Mouse (Mus musculus) midbrain, embryonic 14.5 days (tissue): ENCODE data around the gene Sptb. TPM values are rescaled to one million over a fixed set of nuclear protein-coding genes. Genes with fewer than 3 reads are reported as not detected.
A peak's percentile ranks its signal among the peaks of the same experiment; 100 is the strongest.

Experiments
- ATAC-seq: fragments of 200-750 bp; cut with Nextera tagmentation; 2 replicates; pipeline ENCODE4 v1.8.0; 2017; ENCODE audit warnings: moderate number of reproducible peaks, moderate library complexity; ENCODE audit not compliant: low FRiP score, low TSS enrichment
- DNase-seq: peaks from one replicate; pipeline ENCODE4 v3.0.0-alpha.2; 2015
- H3K27ac ChIP-seq: fragments of 300-500 bp; sonication (generic); replicated peaks from 2 replicates; pipeline ENCODE4 v1.5.1; 2014; ENCODE audit warnings: mild to moderate bottlenecking, low read depth, low read length, moderate library complexity
- H3K27me3 ChIP-seq: fragments of 300-500 bp; sonication (generic); 2 replicates; pipeline ENCODE4 v1.6.1; 2014; ENCODE audit warnings: low read length, control low read depth, mixed read lengths; ENCODE audit not compliant: control insufficient read depth, insufficient read depth
- H3K36me3 ChIP-seq: fragments of 300-500 bp; sonication (generic); 2 replicates; pipeline ENCODE4 v1.6.1; 2014; ENCODE audit warnings: low read length, control low read depth; ENCODE audit not compliant: control insufficient read depth, insufficient read depth
- H3K4me1 ChIP-seq: fragments of 300-500 bp; sonication (generic); 2 replicates; pipeline ENCODE4 v1.6.1; 2014; ENCODE audit warnings: mild to moderate bottlenecking, antibody characterized with exemption, low read length, control low read depth; ENCODE audit not compliant: control insufficient read depth, insufficient read depth
- H3K4me2 ChIP-seq: fragments of 300-500 bp; sonication (generic); 2 replicates; pipeline ENCODE4 v1.6.1; 2014; ENCODE audit warnings: mild to moderate bottlenecking, low read length, moderate library complexity
- H3K4me3 ChIP-seq: fragments of 300-500 bp; sonication (generic); replicated peaks from 2 replicates; pipeline ENCODE4 v1.5.1; 2014; ENCODE audit warnings: low read depth, low read length
- H3K9ac ChIP-seq: fragments of 300-500 bp; sonication (generic); replicated peaks from 2 replicates; pipeline ENCODE4 v1.6.1; 2014; ENCODE audit warnings: mild to moderate bottlenecking, low read length, moderate library complexity
- H3K9me3 ChIP-seq: fragments of 300-500 bp; sonication (generic); 2 replicates; pipeline ENCODE4 v1.6.1; 2016; ENCODE audit warnings: low read length, control low read depth, mixed read lengths; ENCODE audit not compliant: control insufficient read depth
- WGBS: fragments of 180-500 bp; shearing (Covaris S2); extraction: QIAGEN DNeasy Blood & Tissue Kit; methylation state at CpG from one replicate; pipeline ENCODE4 v1.1.7; 2014; 5-methylcytosine and 5-hydroxymethylcytosine counted together
- polyA plus RNA-seq: library from polyadenylated mRNA; unstranded; fragments of >200 nt; fragmentation: Nextera tagmentation; extraction: Ambion mirVana; gene quantifications from 2 replicates; pipeline ENCODE4 v1.2.1, GENCODE M21; 2014

The Sptb gene
- polyA plus RNA-seq, 1 experiment from 2014 or later, result 4.2 TPM

DNA sequence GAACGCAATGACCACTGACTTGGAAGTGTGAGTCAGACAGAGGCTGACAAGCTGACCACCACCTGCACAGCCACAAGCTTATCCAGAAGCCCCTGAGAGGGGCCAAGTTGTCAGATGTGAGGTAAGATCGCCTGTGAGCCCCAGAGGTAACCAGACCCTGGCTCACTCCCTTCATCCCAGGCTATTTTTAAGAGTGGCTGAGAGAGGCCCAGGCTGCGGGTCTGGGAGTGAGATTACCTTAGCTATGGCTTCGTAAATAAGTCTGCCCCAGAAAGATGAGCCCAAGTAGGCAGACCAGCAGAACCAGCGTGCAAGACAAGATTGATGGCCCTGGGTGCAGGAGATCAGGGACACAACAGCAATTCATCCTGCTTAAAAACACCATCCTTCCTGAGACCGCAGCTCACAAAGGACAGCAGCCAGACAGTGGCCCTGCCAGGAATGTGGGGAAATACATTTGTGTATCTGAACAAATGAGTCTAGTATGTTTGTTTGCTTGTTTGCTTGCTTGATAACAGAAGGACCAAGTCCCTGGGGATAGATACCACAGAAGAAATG, 58.5 kb downstream of the Sptb start:
- Histone ChIP-seq H3K9me3 (no peaks in the 10 kb centered on the region), H3K9ac (no peak overlapping the region), H3K27me3 (no peaks in the 10 kb centered on the region), H3K4me2 (no peak overlapping the region), H3K27ac (no peak overlapping the region), H3K36me3 (no peaks in the 10 kb centered on the region), H3K4me1 (0 out of 2 replicates have a peak, but pooled peaks cover 8% of the 10 kb centered on the region), H3K4me3 (no peak overlapping the region)
- no peak for ATAC-seq
- no peak for DNase-seq
- 91% methylated on average over 6 of the region's 6 CpGs for WGBS

DNA sequence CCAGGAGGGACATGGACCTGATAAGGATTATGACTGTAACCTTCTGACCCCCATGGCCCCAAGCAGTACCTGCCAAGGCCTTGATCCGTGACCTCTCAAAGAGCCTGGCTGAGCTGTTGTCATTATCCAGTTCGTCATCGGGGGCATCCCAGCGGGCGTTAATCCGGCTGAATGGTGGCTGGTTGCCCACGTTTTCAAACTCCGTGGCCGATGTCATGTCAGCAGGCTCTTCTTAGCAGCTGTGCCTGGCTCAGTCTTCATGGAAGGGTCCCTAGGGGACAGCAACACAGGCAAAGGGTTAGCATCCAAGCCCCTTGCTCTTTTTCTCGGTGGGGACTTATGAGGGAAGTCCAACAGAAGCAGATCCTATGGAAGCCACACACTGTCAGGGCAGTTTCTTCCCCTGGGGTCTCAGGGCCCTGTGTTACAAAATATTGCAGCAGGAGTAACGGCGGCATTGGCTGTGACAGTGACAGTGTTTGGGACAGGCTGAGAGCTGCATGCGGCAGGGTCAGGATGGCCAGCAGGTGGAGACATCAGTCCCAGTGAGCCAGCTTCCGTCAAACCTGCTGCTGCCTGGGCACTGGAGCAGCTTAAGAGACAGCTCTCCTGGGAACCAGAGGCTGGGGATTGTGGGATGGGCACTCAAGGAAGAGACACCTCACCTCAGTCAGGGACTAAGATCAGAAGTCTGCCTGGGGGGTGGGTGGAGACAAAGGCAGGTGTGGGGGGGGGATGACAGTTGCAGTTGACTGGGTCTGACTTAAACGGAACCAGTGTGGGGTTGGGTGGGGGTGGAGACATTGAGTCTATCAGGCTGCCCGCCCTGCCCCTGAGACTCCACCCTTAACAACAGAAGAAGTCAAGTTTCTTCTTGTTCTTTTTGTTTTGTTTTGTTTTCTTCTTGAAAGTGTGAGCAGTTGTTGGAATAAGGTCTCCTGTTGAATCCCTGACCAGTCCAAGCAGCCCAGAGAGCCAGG, 60.3 kb downstream of the Sptb start:
- H3K4me3 ChIP-seq, result no peak overlapping the region
- H3K9me3 ChIP-seq, result no peaks in the 10 kb centered on the region
- H3K4me1 ChIP-seq, result peaks cover 16% of the 10 kb centered on the region; the same call in 1 of the 2 replicates
- H3K4me2 ChIP-seq, result no peak overlapping the region
- DNase-seq, result peak; percentile 83
- peak; percentile 60; the same call in 1 of the 2 replicates for ATAC-seq
- no peaks in the 10 kb centered on the region for H3K36me3 ChIP-seq
- no peak overlapping the region for H3K9ac ChIP-seq
- H3K27me3 ChIP-seq, result no peaks in the 10 kb centered on the region
- WGBS, result 24% methylated on average over 16 of the region's 16 CpGs
- H3K27ac ChIP-seq, result no peak overlapping the region

DNA sequence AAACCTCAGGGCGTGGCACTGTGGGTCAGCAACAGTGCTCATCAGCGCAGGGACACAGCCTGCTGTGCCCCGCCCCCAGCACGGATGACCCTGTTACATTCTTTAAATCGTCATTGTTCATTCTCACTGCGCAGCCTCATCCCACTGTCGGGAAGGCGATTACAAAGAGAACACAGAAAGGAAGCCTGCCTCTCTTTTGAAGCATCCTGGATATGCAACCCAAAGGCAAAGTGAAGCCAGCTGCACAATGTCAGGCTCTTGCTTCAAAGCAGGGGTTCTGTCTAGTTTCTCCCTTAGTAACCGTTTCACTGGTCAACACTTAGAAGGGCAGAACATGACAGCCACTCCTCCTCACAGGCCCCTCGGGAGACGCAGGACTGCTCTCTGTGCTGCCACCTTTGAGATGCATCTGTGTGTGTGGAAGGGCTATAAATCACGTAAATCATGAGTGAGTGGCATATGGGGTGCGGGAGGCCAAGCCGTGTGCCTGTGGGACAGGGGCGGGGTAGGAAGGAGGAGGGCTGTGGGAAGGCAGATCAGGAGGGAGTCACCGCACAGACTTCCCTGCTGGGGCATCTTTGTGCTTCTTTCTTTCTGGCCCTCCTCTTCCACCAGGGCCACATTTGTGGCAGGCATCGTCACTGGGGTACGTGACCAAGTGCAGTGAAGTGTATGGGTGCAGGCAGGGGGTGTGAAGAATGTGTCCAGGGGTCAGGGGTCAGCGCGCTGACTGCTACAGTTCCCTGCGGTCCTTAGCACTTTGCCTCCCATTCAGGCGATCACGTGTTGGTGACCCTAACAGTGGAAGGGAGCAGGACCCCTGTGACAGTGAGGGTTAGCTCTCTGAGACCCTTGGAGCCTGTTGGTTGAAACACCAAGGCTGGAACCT, 64.9 kb downstream of the Sptb start:
- peak overlapping the region; percentile 61 for H3K27ac ChIP-seq

DNA sequence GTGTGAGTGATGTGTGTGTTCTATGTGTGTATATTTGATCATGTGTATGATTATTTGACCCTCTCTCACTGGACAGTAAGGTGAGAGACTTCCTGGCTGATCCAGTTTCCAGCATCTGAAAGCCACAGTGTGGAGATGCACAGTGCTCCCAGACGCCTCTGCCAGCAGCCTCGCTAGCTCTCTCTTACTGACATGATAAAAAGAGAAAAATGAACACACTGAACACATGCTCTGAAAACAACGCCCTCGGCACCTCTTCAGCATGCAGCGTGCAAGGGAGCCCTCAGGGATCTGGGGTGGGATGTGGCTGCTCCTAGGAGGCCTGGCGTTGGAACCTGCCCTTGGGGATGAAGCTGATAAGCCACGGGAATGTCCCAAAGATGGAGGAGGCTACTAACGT, 66.7 kb downstream of the Sptb start:
- DNase-seq (peak; percentile 42), ATAC-seq (no peak; the same call in 1 of the 2 replicates)
- H3K27me3 ChIP-seq, result no peaks in the 10 kb centered on the region
- no peaks in the 10 kb centered on the region for H3K9me3 ChIP-seq
- H3K4me2 ChIP-seq, result no peak overlapping the region
- H3K4me3 ChIP-seq, result no peak overlapping the region
- no peaks in the 10 kb centered on the region for H3K36me3 ChIP-seq
- H3K4me1 ChIP-seq, result peaks cover 19% of the 10 kb centered on the region
- peak overlapping the region; percentile 74 for H3K27ac ChIP-seq
- 58% methylated on average over 8 of the region's 8 CpGs for WGBS
- H3K9ac ChIP-seq, result no peak overlapping the region

More for the DNA sequence above, 64.9 kb downstream of the Sptb start:
- Histone ChIP-seq H3K4me3 (no peak overlapping the region), H3K9me3 (no peaks in the 10 kb centered on the region), H3K9ac (no peak overlapping the region), H3K36me3 (no peaks in the 10 kb centered on the region), H3K4me2 (peak overlapping the region; percentile 21; the same call in 1 of the 2 replicates), H3K27me3 (no peaks in the 10 kb centered on the region), H3K4me1 (peaks cover 27% of the 10 kb centered on the region)
- 42% methylated on average over 23 of the region's 23 CpGs for WGBS
- ATAC-seq, result 0 out of 2 replicates have a peak, but pooled peaks have one; percentile 18
- DNase-seq, result peak; percentile 50

DNA sequence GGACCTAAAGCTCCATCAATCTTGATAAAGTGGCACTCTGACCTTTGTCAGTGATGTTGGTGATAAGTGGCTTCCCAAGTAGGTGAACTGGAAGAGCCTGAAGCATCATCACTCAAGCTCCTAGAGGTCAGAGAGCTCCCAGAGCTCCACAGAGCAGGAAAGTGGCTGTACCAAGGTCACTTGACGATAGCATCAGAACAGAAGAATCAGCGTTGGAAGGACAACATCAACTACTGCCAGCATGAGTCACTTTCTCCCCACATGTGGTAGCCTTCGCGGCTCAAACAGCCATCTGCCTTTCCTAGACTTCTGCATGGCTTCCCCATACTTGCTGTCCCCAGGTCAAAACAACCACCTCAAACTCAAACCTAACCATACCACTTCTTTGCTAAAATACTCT, 67.7 kb downstream of the Sptb start:
- Histone ChIP-seq H3K9ac (no peak overlapping the region), H3K4me3 (no peak overlapping the region), H3K4me2 (no peak overlapping the region), H3K9me3 (no peaks in the 10 kb centered on the region), H3K4me1 (peaks cover 19% of the 10 kb centered on the region), H3K27me3 (no peaks in the 10 kb centered on the region), H3K27ac (no peak overlapping the region), H3K36me3 (no peaks in the 10 kb centered on the region)
- WGBS, result 90% methylated on average over 4 of the region's 4 CpGs
- no peak for ATAC-seq
- DNase-seq, result no peak

DNA sequence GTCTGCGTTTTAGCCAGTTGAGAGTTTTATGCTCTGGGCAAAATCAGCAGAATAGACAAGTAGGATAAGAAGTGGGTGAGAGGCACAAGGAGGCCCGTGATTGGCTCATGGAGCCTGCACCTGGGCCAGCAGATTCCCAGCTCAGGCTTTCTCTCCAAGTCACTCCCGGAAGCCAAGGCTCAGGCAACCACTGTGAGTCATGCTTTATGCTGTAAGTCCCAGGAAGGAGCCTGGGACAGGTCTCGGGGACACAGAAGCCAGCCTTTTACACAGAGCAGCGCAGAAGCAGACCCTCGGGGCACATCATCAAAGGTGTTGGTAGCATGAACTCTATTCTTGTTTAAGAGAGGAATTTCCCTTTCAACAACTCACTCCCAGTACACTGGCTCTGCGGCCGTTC, 69.7 kb downstream of the Sptb start:
- Histone ChIP-seq H3K4me2 (no peak overlapping the region), H3K9ac (no peak overlapping the region), H3K27ac (no peak overlapping the region), H3K4me1 (peaks cover 18% of the 10 kb centered on the region), H3K27me3 (no peaks in the 10 kb centered on the region), H3K9me3 (no peaks in the 10 kb centered on the region), H3K36me3 (no peaks in the 10 kb centered on the region), H3K4me3 (no peak overlapping the region)
- 43% methylated on average over 8 of the region's 8 CpGs for WGBS
- no peak for ATAC-seq
- DNase-seq, result peak; percentile 37

DNA sequence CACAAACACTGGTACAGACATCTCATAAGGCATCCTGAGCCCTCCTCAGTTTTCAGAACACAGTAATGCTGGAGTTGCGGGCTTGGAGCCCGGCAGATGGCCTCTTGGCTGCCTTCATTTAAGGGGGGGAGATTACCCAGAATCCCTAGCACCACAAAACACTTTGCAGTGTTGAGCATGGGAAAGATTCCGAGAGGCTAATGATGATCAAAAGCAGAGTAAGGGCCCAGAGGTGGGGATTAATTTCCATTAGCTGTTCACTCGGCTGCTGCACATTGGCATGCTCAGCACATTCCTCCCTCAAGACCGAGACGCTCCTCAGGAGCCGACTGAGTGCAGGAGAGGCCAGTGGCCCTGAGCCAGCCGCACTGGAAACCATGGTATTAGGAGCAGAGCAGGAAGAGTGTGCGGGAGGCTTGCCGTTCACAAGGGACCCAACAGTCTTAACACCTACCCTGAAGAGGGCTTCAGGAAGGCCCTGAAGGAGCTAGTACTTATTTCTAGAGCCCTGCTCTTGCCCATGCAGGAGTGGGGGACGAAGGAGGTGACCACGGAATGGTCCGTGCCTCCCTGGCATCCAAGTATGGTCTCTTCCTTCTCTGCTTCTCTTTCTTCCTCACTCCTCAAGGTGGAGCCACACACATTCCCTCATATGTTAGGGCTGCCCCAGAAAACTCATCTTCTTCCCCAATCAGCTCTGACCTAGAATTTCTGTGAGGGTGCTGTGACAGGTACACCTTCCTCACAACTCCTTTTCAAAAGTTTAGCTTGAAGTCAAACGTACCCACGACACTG, 75.3 kb downstream of the Sptb start:
- no peaks in the 10 kb centered on the region for H3K9me3 ChIP-seq
- H3K9ac ChIP-seq, result 0 out of 2 replicates have a peak overlapping the region, but pooled peaks have one; percentile 12
- WGBS, result 44% methylated on average over 15 of the region's 15 CpGs
- peak overlapping the region; percentile 35 for H3K4me2 ChIP-seq
- DNase-seq (peak; percentile 78), ATAC-seq (peak; percentile 80)
- no peaks in the 10 kb centered on the region for H3K27me3 ChIP-seq
- H3K36me3 ChIP-seq, result no peaks in the 10 kb centered on the region
- peaks cover 17% of the 10 kb centered on the region; the same call in 1 of the 2 replicates for H3K4me1 ChIP-seq
- no peak overlapping the region for H3K4me3 ChIP-seq
- peak overlapping the region; percentile 77 for H3K27ac ChIP-seq

DNA sequence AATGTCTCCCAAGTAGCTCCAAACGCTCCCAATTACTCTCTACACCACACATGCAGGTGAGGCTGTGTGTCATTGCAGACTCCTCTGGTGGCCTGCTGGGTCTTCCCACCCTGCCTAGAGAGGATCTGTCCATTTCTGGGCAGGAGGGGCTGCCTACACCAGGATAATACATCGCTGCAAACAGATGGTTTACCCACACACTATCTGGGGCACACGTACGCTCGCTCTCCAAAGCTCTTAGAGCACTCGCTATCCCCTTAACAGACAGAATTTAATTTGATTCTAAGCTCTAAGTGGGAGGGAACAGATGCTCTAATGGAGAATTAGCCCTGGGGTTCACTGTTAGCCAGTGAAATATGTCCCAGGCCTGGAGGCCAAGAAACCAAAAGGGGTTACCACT, 87.0 kb downstream of the Sptb start:
- no peak overlapping the region for H3K4me2 ChIP-seq
- no peaks in the 10 kb centered on the region for H3K9me3 ChIP-seq
- DNase-seq (no peak), ATAC-seq (no peak)
- no peaks in the 10 kb centered on the region for H3K27me3 ChIP-seq
- no peak overlapping the region for H3K27ac ChIP-seq
- 73% methylated on average over 6 of the region's 6 CpGs for WGBS
- no peaks in the 10 kb centered on the region for H3K36me3 ChIP-seq
- H3K9ac ChIP-seq, result no peak overlapping the region
- no peak overlapping the region for H3K4me3 ChIP-seq
- no peaks in the 10 kb centered on the region for H3K4me1 ChIP-seq
